Mouse (Mus musculus) kidney, postnatal 0 days (tissue): Measurements from ENCODE around the gene Zfp987. TPM values are rescaled to one million over a fixed set of nuclear protein-coding genes. Genes with fewer than 3 reads are reported as not detected.
"Not testable (repeated sequence)": the region's sequence is repeated elsewhere in the genome, so short reads cannot be mapped to it uniquely, and the experiment has no call there.

Experiments
- ATAC-seq: fragments of 200-750 bp; cut with Nextera tagmentation; replicated peaks from 2 replicates; pipeline ENCODE4 v1.8.0; 2017; ENCODE audit warnings: low read depth, moderate number of reproducible peaks, moderate TSS enrichment, moderate library complexity; ENCODE audit not compliant: low FRiP score
- DNase-seq: peaks from one replicate; pipeline ENCODE4 v3.0.0-alpha.2; 2016; ENCODE audit warnings: low spot score
- H3K27ac ChIP-seq: fragments of 300-500 bp; sonication (generic); 2 replicates; pipeline ENCODE4 v1.5.1; 2014; ENCODE audit warnings: mild to moderate bottlenecking
- H3K27me3 ChIP-seq: fragments of 300-500 bp; sonication (generic); 2 replicates; pipeline ENCODE4 v1.6.1; 2014; ENCODE audit warnings: low read length, mixed read lengths; ENCODE audit not compliant: insufficient read depth
- H3K36me3 ChIP-seq: fragments of 300-500 bp; sonication (generic); 2 replicates; pipeline ENCODE4 v1.6.1; 2014; ENCODE audit warnings: low read length, mixed read lengths; ENCODE audit not compliant: insufficient read depth
- H3K4me1 ChIP-seq: fragments of 300-500 bp; sonication (generic); replicated peaks from 2 replicates; pipeline ENCODE4 v1.6.1; 2014; ENCODE audit warnings: antibody characterized with exemption, low read length, mixed read lengths; ENCODE audit not compliant: insufficient read depth
- H3K4me2 ChIP-seq: fragments of 300-500 bp; sonication (generic); 2 replicates; pipeline ENCODE4 v1.6.1; 2014; ENCODE audit warnings: mild to moderate bottlenecking, low read length, moderate library complexity, mixed read lengths
- H3K4me3 ChIP-seq: fragments of 300-500 bp; sonication (generic); replicated peaks from 2 replicates; pipeline ENCODE4 v1.5.1; 2014; ENCODE audit warnings: low read depth, low read length
- H3K9ac ChIP-seq: fragments of 300-500 bp; sonication (generic); 2 replicates; pipeline ENCODE4 v1.6.1; 2014; ENCODE audit warnings: low read depth, low read length
- H3K9me3 ChIP-seq: fragments of 300-500 bp; sonication (generic); replicated peaks from 2 replicates; pipeline ENCODE4 v1.6.1; 2016; ENCODE audit warnings: low read length, inconsistent platforms, mixed read lengths
- WGBS: fragments of 180-500 bp; shearing (Covaris S2); extraction: QIAGEN DNeasy Blood & Tissue Kit; methylation state at CpG from one replicate; pipeline ENCODE4 v1.1.7; 2014; 5-methylcytosine and 5-hydroxymethylcytosine counted together
- polyA plus RNA-seq: library from polyadenylated mRNA; unstranded; fragments of >200 nt; fragmentation: Nextera tagmentation; extraction: Ambion mirVana; gene quantifications from 2 replicates; pipeline ENCODE4 v1.2.1, GENCODE M21; 2015

Zfp987 gene
- polyA plus RNA-seq, 1 experiment from 2014 or later = 0.20 TPM

- not testable (repeated sequence) for H3K4me1 ChIP-seq, H3K4me2 ChIP-seq, H3K27me3 ChIP-seq, H3K9ac ChIP-seq, H3K36me3 ChIP-seq, DNase-seq, H3K4me3 ChIP-seq, H3K27ac ChIP-seq, H3K9me3 ChIP-seq
- peak; percentile 30; the same call in 1 of the 2 replicates for ATAC-seq
- WGBS = 80% methylated on average over 3 of the region's 3 CpGs
Measured at GRCm38 (mm10) chr4:146167202-146167832, 70.2 kb downstream of the Zfp987 start.

- not testable (repeated sequence) for H3K27ac ChIP-seq, H3K4me2 ChIP-seq, H3K9ac ChIP-seq, H3K36me3 ChIP-seq, H3K4me3 ChIP-seq, H3K27me3 ChIP-seq, H3K4me1 ChIP-seq, H3K9me3 ChIP-seq
- DNase-seq (peak; percentile 7), ATAC-seq (0 out of 2 replicates have a peak, but pooled peaks have one; percentile 55)
- 84% methylated on average over 10 of the region's 10 CpGs for WGBS
Measured at GRCm38 (mm10) chr4:146167879-146168532, 70.9 kb downstream of the Zfp987 start.

- not testable (repeated sequence) for H3K4me2 ChIP-seq, H3K9me3 ChIP-seq, DNase-seq, H3K9ac ChIP-seq, H3K4me3 ChIP-seq, H3K36me3 ChIP-seq, H3K27me3 ChIP-seq, H3K4me1 ChIP-seq, H3K27ac ChIP-seq
- no CpG with 5 or more reads among the region's 2 CpGs for WGBS
- peak; percentile 67 for ATAC-seq
Measured at GRCm38 (mm10) chr4:146168730-146169215, 71.7 kb downstream of the Zfp987 start.

GRCm38 (mm10) chr4:146173378-146174226, 76.5 kb downstream of the Zfp987 start:
- not testable (repeated sequence) for H3K4me1 ChIP-seq, H3K4me3 ChIP-seq, H3K9me3 ChIP-seq, H3K27ac ChIP-seq, H3K27me3 ChIP-seq, H3K9ac ChIP-seq, H3K36me3 ChIP-seq, DNase-seq, H3K4me2 ChIP-seq
- peak; percentile 77 for ATAC-seq
- 53% methylated on average over 3 of the region's 4 CpGs for WGBS

Other genes with a start within 250 kb of the Zfp987 start
- not detected in 2 replicates for gene Zfp986, start 228.5 kb upstream of the Zfp987 start, polyA plus RNA-seq
- not detected in 2 replicates for gene Zfp600, start 59.5 kb downstream of the Zfp987 start, polyA plus RNA-seq